Mouse (Mus musculus): ENCODE data around the gene Ap1g1.

- no peak for TF ChIP-seq CHD2 (IDR thresholded peaks at IDR 0.05; ENCODE audit: low read depth, low read length)
- no peak for TF ChIP-seq MAFK (IDR thresholded peaks at IDR 0.05; ENCODE audit: insufficient read depth, low read depth, low read length)
These were observed 116.3 kb downstream of the Ap1g1 start for GRCm38 (mm10) chr8:109894636-109895035.

All from ES-E14 (cell line).